Mouse (Mus musculus) right cerebral cortex, postnatal 25 days (tissue): ENCODE data around the gene Golgb1.

Experiments
- DNase-seq: peaks from one replicate; pipeline ENCODE4 v3.0.0; 2022

Gene Golgb1

GRCm38 (mm10) chr16:36921067-36921613 is 46.2 kb downstream of the Golgb1 start:
- no peak for DNase-seq

DNA sequence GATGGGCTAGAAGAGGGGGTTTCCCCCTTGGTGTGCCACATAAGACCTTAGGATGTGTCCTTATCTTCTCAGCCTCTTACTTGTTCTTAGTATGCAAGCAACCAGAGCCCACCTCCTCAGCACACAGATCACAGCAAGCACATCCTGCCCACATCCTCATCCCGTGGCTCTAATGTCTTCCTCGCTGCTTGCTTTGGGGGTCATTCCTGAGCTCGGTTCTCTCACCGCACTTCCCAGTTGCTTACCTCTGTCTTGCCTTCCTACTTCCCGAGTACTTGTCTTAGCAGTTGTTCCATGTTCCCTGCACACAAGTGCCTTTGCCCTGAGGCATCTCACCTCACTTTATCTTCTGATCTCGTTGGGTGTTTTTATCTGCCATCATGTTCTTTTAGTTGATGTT is 47.0 kb downstream of the Golgb1 start:
- DNase-seq: no peak

DNA sequence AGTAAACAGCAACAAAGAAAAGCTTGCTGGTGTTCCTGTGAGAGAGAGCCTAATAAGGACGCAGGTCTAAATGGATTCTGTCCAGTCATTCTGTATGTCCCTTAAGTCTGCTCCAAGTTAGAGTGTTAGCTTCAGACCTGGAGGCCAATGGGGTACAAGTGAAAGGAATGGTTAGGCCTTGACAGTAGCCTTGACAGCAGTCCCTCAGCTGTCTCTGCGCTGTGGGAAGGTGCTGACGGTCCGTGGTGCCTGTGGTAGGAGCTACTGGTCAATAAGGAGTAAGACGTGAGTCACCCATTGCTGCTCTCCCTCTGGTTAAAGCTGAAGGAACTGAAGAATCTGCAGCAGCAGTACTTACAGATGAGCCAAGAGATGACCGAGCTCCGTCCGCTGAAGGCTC is 49.4 kb downstream of the Golgb1 start:
- no peak for DNase-seq

DNA sequence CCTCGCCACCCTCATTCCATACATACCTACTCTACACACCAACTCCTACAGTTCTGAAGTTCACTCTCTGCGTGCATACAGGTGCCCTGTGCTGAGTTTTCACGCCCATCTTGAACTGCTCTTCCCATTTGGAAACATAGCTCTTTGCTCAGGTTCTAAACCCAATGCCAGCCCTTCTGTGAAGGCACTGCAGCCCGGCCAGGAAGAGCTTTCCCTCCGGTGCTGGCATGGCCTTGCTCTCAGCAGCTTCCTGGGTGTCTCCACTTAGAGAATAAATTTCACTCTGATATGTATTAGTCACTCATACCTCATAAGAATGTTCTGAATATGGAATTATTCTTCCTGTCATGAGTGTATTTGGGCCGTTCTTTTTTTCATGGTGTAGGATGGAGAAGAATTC is 50.4 kb downstream of the Golgb1 start:
- no peak for DNase-seq

- no peak for DNase-seq
These were observed 50.9 kb downstream of the Golgb1 start for GRCm38 (mm10) chr16:36925797-36926196.

GRCm38 (mm10) chr16:36926514-36927447 is 51.8 kb downstream of the Golgb1 start:
- no peak for DNase-seq

- DNase-seq: no peak
These were observed 52.7 kb downstream of the Golgb1 start for GRCm38 (mm10) chr16:36927495-36928105.

GRCm38 (mm10) chr16:36928106-36928500 is 53.2 kb downstream of the Golgb1 start:
- no peak for DNase-seq

- no peak for DNase-seq
These were observed 54.3 kb downstream of the Golgb1 start for GRCm38 (mm10) chr16:36929216-36929615.

- DNase-seq: no peak
These were observed 55.5 kb downstream of the Golgb1 start for GRCm38 (mm10) chr16:36930231-36931136.

GRCm38 (mm10) chr16:36931381-36931780 is 56.4 kb downstream of the Golgb1 start:
- no peak for DNase-seq

- no peak for DNase-seq
These were observed 57.0 kb downstream of the Golgb1 start for GRCm38 (mm10) chr16:36931976-36932375.

GRCm38 (mm10) chr16:36932546-36932945 is 57.6 kb downstream of the Golgb1 start:
- no peak for DNase-seq

DNA sequence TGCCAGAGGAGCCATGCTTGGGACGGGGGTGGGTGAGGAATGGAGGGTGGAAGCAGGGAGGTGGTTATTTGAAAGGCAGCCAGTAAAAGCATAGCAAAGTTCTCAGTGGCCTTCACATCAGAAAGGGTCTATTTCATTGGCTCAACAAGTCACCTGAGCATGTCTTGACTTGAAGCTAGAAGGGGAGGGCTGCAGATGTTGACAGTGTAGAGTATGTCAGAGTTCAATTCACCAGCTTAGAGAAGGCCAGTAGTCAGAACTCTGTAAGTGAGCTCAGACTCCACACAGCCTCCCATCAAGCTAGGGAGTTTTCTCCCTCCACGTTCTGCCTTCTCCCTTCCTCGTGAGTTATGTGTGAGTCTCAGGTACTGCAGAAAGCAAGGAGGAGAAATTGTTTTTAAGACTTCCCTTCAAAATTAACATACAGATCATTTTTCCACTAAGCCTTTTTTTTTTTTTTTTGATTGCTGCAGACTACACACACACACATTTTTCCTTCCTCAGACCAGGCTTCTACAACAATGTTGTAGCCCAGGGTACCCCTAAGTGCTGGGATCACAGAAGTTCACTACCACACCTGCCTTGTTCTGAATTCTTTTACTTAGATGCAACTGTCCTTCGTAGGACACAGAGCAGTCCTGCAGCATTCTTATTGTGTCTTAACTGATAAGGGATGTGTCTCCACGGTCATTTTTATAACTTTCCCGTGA is 59.3 kb downstream of the Golgb1 start:
- no peak for DNase-seq

- DNase-seq: no peak
These were observed 60.1 kb downstream of the Golgb1 start, which contains the start of gene Hcls1 for GRCm38 (mm10) chr16:36934841-36935620. Gene Hcls1, plus strand, starts transcription at chr16:36934983.

GRCm38 (mm10) chr16:36935814-36936213 is 60.9 kb downstream of the Golgb1 start:
- DNase-seq: no peak

DNA sequence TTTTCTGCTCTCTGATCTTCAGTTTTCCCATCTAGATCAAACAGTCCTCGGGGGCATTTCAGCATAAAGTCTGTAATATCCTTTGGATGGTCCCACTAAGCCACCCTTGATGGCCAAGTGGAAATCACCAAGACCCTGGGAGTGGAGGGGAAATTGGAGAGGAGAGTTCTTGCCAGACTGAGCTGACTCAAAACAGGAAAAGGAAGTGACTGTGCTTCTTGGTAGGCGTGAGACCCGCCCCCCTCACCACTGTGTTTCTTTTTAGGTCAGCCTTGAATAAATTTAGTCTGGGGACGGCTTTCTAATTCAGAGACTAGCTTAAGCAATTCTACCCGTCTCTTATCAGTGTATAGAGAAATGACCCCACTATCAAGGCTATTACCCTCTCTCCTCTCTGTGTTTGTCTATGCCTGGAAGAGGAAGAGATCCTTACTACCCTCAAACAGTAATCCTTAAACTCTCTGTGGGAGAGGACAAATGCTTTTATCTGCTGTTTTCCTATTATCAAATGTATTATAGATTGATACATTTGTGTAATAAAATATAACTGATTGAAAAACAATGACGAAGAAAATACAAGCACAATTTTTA is 66.3 kb downstream of the Golgb1 start:
- DNase-seq: no peak

DNA sequence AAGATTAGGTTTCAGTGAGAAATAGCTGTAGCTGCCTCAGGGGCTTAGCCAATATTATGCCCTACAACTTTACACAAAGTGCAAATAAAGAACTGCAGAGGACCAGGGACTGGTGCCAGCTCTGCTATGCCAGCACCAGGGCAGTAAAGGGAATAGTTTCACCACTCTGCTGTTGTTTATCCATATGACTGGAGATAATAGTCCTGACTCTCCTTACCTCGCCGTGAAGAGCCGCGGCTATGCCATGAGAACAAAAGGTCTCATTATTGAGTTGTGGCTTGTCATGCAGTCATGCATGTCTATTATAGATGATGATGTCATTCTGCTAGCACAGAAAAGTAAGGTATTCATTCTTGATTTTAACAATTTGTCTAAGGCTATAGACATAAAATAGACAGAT is 67.0 kb downstream of the Golgb1 start:
- DNase-seq: no peak

DNA sequence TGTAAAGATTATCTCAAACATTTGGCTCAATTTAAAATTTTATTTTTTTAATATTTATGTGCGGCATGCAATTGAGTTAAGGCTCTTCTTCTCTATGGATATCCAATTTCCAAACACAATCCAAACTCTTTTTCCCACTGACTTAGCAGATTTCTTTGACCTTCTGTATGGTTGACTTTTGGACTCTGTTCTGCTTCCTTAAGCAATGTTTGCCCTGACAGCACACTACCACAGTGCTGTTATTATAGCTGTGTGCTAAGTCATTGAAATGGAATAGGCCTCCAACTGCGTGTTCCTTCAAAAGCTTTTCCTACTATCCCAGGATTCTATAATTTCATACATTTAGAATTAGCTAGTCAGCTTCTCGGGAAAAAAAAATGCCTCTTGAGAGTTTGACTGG is 68.7 kb downstream of the Golgb1 start:
- no peak for DNase-seq

- no peak for DNase-seq
These were observed 70.0 kb downstream of the Golgb1 start for GRCm38 (mm10) chr16:36944895-36945424.
